Mouse (Mus musculus): Measurements from ENCODE around the gene Abca8a.

Abca8a gene

GRCm38 (mm10) chr11:109981872-109982271 lies 113.9 kb downstream of the Abca8a start:
- DNase-seq, result no peak

All from lung, postnatal 10 days (tissue).